Mouse (Mus musculus) B cell, adult 2 months (primary cell): ENCODE data around the gene Smg6.
A peak's percentile ranks its signal among the peaks of the same experiment; 100 is the strongest.

Source experiments
- DNase-seq, 2 experiments: peaks; one replicate each; pipeline ENCODE4 v3.0.0; 2022

Smg6 gene

DNA sequence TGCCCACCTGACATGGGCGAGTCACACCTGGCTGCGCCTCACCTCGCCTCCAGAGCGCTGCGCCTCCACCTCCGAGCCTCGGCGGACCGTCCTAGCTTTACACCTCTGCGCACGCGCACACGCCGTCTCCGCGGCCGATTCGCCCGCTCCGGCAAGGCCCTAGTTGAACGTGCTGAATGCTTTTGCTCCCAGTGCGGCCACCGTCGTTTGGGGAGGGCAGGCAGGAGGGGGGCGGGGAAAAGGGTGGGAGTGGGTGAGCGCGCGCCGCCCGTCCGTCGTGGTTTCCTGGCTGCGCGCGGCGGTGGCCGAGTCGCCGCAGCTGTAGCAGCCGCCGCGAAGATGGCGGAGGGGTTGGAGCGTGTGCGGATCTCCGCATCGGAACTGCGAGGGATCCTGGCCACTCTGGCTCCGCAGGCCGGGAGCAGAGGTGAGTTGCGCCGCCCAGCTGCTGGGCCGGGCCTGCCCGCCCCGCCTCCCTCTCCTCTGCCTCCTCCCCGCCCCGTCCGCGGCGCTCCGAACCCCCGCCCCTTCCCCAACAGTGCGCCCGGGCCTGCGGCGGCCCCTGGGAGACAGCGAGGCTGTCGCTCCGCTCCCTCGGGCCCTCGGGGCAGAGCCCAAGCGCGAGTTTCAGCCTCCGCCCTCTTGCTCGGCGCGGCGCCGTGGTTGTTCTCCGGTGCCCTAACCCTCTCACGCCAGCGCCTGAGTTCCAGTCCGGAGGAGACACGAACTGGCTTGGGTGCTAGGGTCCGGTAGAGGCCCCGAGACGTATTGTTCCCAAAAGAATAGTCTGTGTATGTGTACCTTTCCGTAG, at the start of gene Smg6, which contains the start of gene Srr:
Gene Smg6 (plus strand): TSS at position 247 of the 811 bp plus-strand sequence.
Gene Srr (minus strand): TSS at position 372 of the 811 bp plus-strand sequence.
- DNase-seq = peak; percentile 92

- no peak for DNase-seq
Measured at GRCm38 (mm10) chr11:74876801-74877200, 48.8 kb upstream of the Smg6 start.

GRCm38 (mm10) chr11:74880999-74881398, 44.6 kb upstream of the Smg6 start:
- DNase-seq = no peak

DNA sequence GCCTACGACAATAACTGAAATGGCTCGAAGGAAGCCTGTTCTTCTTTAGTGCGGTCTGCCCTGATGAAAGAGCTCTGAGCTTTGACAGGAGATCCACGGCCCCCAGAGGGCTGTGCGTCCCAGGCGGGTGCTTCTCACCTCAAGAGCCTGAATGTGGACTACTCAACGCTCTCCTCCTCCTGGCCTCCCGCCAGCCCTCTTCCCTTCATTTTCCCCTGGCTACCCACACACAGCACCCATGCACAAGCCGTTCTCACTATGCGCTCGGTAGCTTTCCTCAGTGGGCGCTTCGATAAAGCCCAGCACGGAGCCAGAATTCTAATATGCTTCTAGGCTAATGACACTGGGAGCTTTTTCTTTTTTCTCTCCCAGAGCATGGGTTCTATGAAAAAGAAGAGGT, 43.6 kb upstream of the Smg6 start:
- DNase-seq = no peak

DNA sequence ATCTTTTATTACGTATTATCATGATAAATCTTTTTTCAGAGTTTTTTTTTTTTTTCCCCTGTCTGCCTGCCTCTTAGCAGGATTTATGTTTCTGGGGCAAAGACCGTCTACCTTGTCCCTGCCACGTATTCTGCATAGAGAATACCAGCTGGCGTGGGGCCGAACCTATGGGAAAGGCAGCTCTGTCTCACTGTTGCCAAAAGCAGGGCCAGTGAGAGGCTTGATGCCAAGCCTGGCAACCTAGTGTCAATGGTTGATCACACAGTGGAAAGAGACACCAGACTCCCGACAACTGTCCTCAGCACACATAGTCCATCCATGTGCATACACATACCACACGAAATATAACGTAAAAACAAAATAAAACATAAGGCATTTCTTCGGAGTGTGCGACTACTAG, 42.5 kb upstream of the Smg6 start:
- DNase-seq = no peak

DNA sequence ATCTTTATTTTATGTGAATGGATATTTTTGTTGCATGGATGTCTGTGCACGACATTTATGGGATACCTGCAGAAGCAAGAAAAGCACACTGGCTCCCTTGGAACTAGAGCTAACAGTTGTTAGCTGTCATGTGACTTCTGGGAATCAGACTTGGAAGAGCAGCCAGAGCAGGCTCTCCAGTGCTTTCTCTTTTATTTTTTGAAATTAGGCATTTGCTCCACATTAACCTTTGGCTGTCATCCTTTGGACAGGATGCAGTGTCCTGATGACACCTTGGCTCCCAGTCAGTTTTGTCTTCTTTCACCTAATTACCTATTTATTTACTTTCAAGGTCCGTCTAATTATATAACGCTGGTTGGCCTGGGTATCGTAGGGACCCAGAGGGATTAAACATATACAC, 31.0 kb upstream of the Smg6 start:
- DNase-seq = no peak

GRCm38 (mm10) chr11:74895980-74896900, 29.4 kb upstream of the Smg6 start:
- DNase-seq = peak; percentile 51 to 53

- DNase-seq = peak; percentile 44 to 49
Measured at GRCm38 (mm10) chr11:74896901-74897677, 28.5 kb upstream of the Smg6 start, which contains the start of gene Sgsm2. Gene Sgsm2 (minus strand): TSS chr11:74897060.

GRCm38 (mm10) chr11:74897678-74898516, 27.7 kb upstream of the Smg6 start, which contains the start of gene Tsr1:
Gene Tsr1 (plus strand): TSS chr11:74898071.
- peak; percentile 89 to 90 for DNase-seq

DNA sequence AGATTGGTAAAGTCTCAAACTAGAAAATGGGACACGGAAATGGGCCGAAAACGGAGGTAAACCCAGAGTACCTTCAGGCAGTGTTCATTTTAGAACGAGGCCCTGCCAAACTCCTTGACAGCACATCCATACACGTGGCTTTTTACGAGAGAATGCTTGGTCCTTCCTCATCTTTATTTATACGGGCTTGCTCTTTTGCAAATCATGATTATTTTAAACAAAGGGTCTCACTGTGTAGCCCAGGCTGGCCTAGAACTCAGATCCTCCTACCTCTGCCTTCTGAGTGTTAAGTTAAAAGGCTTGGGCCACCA, 27.2 kb upstream of the Smg6 start:
- DNase-seq = no peak

DNA sequence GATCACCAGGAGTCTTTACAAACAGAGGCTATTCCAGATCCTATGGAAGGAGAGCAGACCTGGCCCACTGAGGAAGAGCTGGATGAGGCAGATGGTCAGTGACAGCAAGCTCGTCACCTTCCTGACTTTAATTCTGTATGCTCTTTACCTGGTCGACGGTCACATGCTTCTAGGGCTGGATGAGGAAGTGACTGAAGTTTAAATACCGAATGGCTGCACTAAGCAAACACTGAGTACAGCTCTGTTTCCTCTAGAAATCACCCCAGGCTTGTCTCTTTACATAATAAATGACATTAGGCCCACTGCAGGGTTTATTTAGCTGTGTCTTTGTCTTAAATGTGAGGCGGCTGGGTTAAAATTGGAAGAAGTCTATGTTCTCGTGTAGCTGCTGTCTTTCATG, 24.1 kb upstream of the Smg6 start:
- DNase-seq = no peak

DNA sequence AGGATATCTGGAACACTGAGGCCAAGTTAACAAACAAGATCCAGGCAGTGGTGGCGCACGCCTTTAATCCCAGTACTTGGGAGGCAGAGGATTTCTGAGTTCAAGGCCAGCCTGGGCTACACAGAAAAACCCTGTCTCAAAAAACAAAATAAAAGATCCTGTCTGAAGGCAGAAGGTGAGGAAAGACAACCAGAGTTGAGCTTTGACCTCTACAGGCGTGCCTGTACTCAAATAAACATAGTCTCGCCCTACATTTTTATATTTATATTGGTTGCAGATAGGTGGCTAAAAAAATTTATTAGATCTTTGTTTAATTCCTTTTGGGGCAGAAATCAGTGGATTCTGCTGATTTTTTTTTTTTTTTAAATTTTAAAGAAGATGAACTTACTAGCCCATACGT, 23.2 kb upstream of the Smg6 start:
- no peak for DNase-seq

- no peak for DNase-seq
Measured at GRCm38 (mm10) chr11:74907850-74908249, 17.8 kb upstream of the Smg6 start.

GRCm38 (mm10) chr11:74908618-74909399, 16.8 kb upstream of the Smg6 start:
- no peak for DNase-seq

DNA sequence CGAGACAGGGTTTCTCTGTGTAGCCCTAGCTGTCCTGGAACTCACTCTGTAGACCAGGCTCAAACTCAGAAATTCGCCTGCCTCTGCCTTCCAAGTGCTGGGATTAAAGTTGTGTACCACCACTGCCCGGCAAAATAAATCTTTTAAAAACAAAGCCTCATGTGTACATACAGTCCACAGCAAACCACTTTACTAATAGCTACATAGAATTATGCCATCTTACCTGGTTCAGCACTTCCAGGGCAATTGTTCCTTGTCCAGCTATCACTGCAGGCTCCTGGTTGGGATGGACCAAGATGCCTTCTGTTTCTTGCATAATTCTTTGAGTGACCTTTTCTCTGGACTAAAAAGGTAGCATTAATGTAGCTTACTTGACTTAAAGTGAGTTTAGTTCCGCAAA, 15.6 kb upstream of the Smg6 start:
- DNase-seq = no peak

- DNase-seq = no peak
Measured at GRCm38 (mm10) chr11:74912492-74912891, 13.1 kb upstream of the Smg6 start.

GRCm38 (mm10) chr11:74919249-74919648, 6.4 kb upstream of the Smg6 start:
- no peak for DNase-seq

- DNase-seq = peak; percentile 54
Measured at GRCm38 (mm10) chr11:74924149-74924548, 1.5 kb upstream of the Smg6 start.

DNA sequence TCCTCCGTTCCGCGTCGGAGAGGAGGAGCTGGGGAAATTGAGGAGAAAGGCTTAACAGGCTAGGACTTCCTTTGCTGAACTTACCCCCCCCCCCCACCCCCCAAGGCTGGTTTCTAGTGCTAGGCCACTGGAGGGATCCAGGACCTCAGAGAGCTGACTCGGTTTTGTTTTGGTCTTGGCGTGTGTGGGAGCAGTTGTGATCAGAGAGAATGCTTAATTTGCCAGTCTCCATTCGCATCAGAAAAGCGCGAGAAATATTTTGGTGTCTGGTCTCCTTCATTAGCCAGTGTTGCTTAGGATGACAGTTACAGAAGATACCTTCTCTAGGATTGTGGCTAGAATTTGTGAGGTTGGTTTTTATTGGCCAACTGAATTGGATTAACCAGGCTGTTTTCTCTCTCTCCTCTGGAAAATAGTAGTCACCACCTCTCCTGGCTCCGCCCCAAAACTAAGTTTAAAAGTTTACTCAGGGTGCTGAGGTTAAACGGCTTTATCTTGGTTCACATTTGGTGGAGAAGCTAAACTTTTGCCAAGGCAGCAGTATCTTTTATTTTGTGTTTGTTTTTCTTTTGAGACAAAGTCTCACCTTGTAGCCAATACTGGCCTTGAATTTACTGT, 874 bp downstream of the Smg6 start:
- DNase-seq = peak in 1 of 2 experiments; percentile 11

DNA sequence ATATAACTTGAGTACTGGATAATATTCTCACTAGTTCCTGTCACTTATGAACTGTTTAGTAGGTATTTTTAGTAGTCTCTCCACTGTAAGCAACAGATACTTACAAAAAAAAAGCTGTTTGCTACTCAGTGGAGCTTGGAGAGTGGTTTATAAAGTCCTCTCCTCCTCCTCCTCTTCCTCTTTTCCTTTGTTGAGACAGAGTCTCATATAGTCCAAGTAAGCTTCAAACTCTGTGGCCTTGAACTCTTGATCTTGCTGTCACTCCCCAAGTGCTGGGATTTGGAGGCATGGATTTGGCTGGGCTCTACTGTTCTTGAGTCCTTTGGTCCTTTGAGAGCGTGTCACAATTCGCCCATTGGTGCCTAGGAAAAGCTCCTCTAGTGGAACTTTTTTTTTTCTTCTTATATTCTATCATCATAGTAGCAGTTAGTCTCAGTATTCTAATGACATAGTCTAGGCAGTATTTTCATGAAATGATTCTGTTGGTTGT, 1.7 kb downstream of the Smg6 start:
- DNase-seq = no peak
